Mouse (Mus musculus) cortical plate, adult 2 months (tissue): ENCODE data around the gene Fanca.

Experiments used
- CTCF ChIP-seq: fragments of 200-500 bp; IDR thresholded peaks from 2 replicates; pipeline ENCODE4 v1.5.1; 2011; ENCODE audit warnings: mild to moderate bottlenecking, control low read depth, low read length; ENCODE audit not compliant: insufficient read depth; ENCODE audit errors: extremely low read depth
- POLR2A ChIP-seq: fragments of 200-500 bp; IDR thresholded peaks from 2 replicates; pipeline ENCODE4 v1.6.1; 2011; ENCODE audit warnings: mild to moderate bottlenecking, low read length, control low read depth; ENCODE audit not compliant: insufficient read depth; ENCODE audit errors: extremely low read depth

DNA sequence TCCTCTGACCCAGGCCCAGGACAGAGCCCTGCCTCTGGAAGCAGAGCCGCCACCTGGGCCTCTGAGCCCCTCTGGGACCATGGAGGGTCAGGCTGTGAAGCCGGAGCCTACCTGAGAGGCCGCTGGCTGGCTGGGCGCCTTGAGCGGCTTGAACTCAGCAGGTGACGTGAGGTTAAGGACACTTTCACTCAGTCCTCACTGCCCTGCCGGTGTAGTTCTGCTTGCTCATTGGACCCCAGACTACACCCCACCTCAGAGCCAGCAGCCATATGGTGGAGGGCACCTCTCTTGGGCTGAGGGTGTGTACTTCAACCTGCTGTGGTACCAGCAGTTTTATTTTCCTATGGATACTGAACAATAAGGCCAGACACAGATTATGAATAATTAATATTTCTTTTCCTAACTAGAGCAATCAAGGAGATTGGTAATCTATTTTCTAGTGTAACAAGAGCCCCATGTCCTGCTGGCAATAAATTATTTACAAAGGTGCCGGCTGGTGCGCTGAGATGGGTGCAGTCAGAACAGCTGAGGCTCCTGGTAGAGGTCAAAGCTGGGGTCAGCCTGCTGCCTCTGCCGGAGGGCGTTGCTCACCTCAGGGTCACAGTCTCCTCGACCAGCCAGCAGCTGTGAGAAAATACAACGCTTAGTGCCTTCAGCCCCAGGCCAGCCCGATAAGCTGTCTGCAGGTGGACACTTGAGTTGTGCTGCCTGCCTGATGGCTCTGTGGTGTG, 50.3 kb downstream of the Fanca start:
- TF ChIP-seq CTCF = no peak
- TF ChIP-seq POLR2A = no peak
